ENCODE assay signal across 7 mouse cellular contexts in genomic region chr8:107436841-107437421, GRCm38 (mm10). TPM values are rescaled to one million over a fixed set of nuclear protein-coding genes. Genes with fewer than 3 reads are reported as not detected.
A peak's percentile ranks its signal among the peaks of the same experiment; 100 is the strongest.
DNase-seq lines count a peak whose midpoint lies in the region; ATAC-seq and TF ChIP-seq lines count a peak whose summit lies in the region.

No protein-coding gene starts in this region.

- H3K27ac ChIP-seq in ES-E14 (ENCODE audit: insufficient read depth, low read depth, low read length, poor library complexity, severe bottlenecking): peak overlapping the region; percentile 97; the same call in 1 of the 2 replicates
- H3K27ac ChIP-seq in lung, embryonic 14.5 days (ENCODE audit: low read depth): peak overlapping the region; percentile 93

- peak overlapping the region; percentile 81 for H3K9ac ChIP-seq in ES-E14 (ENCODE audit: insufficient read depth, low read depth, low read length, poor library complexity, severe bottlenecking)
- H3K9ac ChIP-seq in lung, embryonic 14.5 days: peak overlapping the region; percentile 86

- in situ Hi-C loops in ES-E14 (cut with MboI; ENCODE audit: low sequenced_read_pairs in 2 of 2, unreplicated experiment in 2 of 2): no loop called here

- H3K36me3 ChIP-seq in ES-E14 (ENCODE audit: control insufficient read depth, insufficient read depth, low read length, poor library complexity, severe bottlenecking): no peaks in the 10 kb centered on the region
- H3K36me3 ChIP-seq in lung, embryonic 14.5 days (ENCODE audit: insufficient read depth): no peaks in the 10 kb centered on the region

- ATAC-seq in erythroblast, adult 5-6 weeks (replicated peaks; ENCODE audit: low FRiP score, poor library complexity, severe bottlenecking): peak; percentile 84
- ATAC-seq in inflammation-experienced regulatory T-cells, adult 6 months: peak; percentile 38
- ATAC-seq in lung, embryonic 14.5 days (ENCODE audit: insufficient read depth): peak; percentile 43

- no peak for TF ChIP-seq CTCF in lung, embryonic 14.5 days (IDR thresholded peaks at IDR 0.05; ENCODE audit: low read depth)

- peaks cover 4 to 6% of the 10 kb centered on the region in 2 experiments; a peak in 2 of 4 replicates for H3K4me1 ChIP-seq in ES-E14 (ENCODE audit: control insufficient read depth in 2 of 2, insufficient read depth in 2 of 2, low read length in 2 of 2, poor library complexity in 1 of 2)
- no peaks in the 10 kb centered on the region for H3K4me1 ChIP-seq in lung, embryonic 14.5 days (ENCODE audit: insufficient read depth)

- DNase-seq in CD4-positive helper T cell, adult 2 months (ENCODE audit: low read depth, low spot score): peak; percentile 59
- no peak for DNase-seq in ES-E14 (ENCODE audit: low read depth, low spot score)
- peak; percentile 56 for DNase-seq in lung, embryonic 14.5 days
- DNase-seq in retina, postnatal 1 day: peak; percentile 24
- no peak for DNase-seq in layer of hippocampus, adult 11-12 months (ENCODE audit: low spot score)

- WGBS in lung, embryonic 14.5 days: 6% methylated on average over 16 of the region's 16 CpGs

- peak overlapping the region; percentile 83 for H3K4me2 ChIP-seq in lung, embryonic 14.5 days

- H3K9me3 ChIP-seq in ES-E14 (ENCODE audit: control insufficient read depth, insufficient read depth, low read depth, low read length): no peaks in the 10 kb centered on the region
- no peaks in the 10 kb centered on the region for H3K9me3 ChIP-seq in lung, embryonic 14.5 days (ENCODE audit: low read depth, low read length)

- no peaks in the 10 kb centered on the region for H3K27me3 ChIP-seq in lung, embryonic 14.5 days (ENCODE audit: insufficient read depth, low read length)

- peak overlapping the region; percentile 81 to 95 for H3K4me3 ChIP-seq in ES-E14 (ENCODE audit: insufficient read depth in 1 of 2, low read depth in 1 of 2, low read length in 2 of 2, poor library complexity in 1 of 2, severe bottlenecking in 1 of 2)
- H3K4me3 ChIP-seq in lung, embryonic 14.5 days (ENCODE audit: low read depth, low read length): peak overlapping the region; percentile 83

TF ChIP-seq in ES-E14, 5 proteins besides CTCF, POLR2A, EP300 and RAD21:
- no peak for TF ChIP-seq CHD2 (IDR thresholded peaks at IDR 0.05; ENCODE audit: low read depth, low read length)
- no peak; the same call in 1 of the 2 replicates for TF ChIP-seq HCFC1 (IDR thresholded peaks at IDR 0.05; ENCODE audit: borderline replicate concordance, insufficient read depth, low read length)
- no peak for TF ChIP-seq ZC3H11A (IDR thresholded peaks at IDR 0.05; ENCODE audit: borderline replicate concordance, low read depth, low read length)
- TF ChIP-seq MAFK (IDR thresholded peaks at IDR 0.05; ENCODE audit: insufficient read depth, low read depth, low read length): no peak
- TF ChIP-seq ZNF384 (IDR thresholded peaks at IDR 0.05; ENCODE audit: low read depth, low read length): peak; percentile 89

RNA-seq across cellular contexts. Expression of gene Wwp2, which starts 0.8 kb away (rescaled TPM):
- 49.2 and 51.8 TPM in 2 replicates for total RNA-seq in ES-E14 (2012; rRNA removed)
- 114 and 130 TPM in 2 replicates for total RNA-seq in erythroblast, adult 5-6 weeks (2015; ENCODE audit: low replicate concordance)
- total RNA-seq in erythroblast, adult 5-6 weeks (2017; ENCODE audit: low replicate concordance): 192 and 196 TPM in 2 replicates
- 100 to 1,000 TPM in 2 of 3 experiments, 10 to 100 TPM in 1; 95.1 to 126 (median 115) TPM for polyA plus RNA-seq in inflammation-experienced regulatory T-cells, adult 6 months (2017; shearing (Covaris generic))
- 47.7 and 48.2 TPM in 2 replicates for polyA plus RNA-seq in lung, embryonic 14.5 days (2014; fragmentation: Nextera tagmentation; extraction: Ambion mirVana)

RNA-seq across cellular contexts. Expression of gene Nob1, which starts 12.1 kb away (rescaled TPM):
- 81.8 and 85.5 TPM in 2 replicates for total RNA-seq in ES-E14 (2012; rRNA removed)
- total RNA-seq in erythroblast, adult 5-6 weeks (2015; ENCODE audit: low replicate concordance): 6.5 and 8.2 TPM in 2 replicates
- 2.0 and 6.4 TPM in 2 replicates for total RNA-seq in erythroblast, adult 5-6 weeks (2017; ENCODE audit: low replicate concordance)
- polyA plus RNA-seq in inflammation-experienced regulatory T-cells, adult 6 months (2017; shearing (Covaris generic)): 10 to 100 TPM; 46.3 to 77.0 (median 59.8) TPM
- polyA plus RNA-seq in lung, embryonic 14.5 days (2014; fragmentation: Nextera tagmentation; extraction: Ambion mirVana): 73.9 and 82.0 TPM in 2 replicates

RNA-seq across cellular contexts. Expression of gene Nqo1, which starts 33.9 kb away (rescaled TPM):
- 9.4 and 12.7 TPM in 2 replicates for total RNA-seq in ES-E14 (2012; rRNA removed)
- 10.2 and 15.0 TPM in 2 replicates for total RNA-seq in erythroblast, adult 5-6 weeks (2015; ENCODE audit: low replicate concordance)
- 10.7 and 17.1 TPM in 2 replicates for total RNA-seq in erythroblast, adult 5-6 weeks (2017; ENCODE audit: low replicate concordance)
- polyA plus RNA-seq in inflammation-experienced regulatory T-cells, adult 6 months (2017; shearing (Covaris generic)): 1 to 10 TPM in 1 of 3 experiments, under 1 TPM in 2; 0.50 to 5.3 (median 0.94) TPM
- 10.9 TPM in 2 replicates for polyA plus RNA-seq in lung, embryonic 14.5 days (2014; fragmentation: Nextera tagmentation; extraction: Ambion mirVana)

Comparison
In these comparisons a context has a peak if more than half of its experiments do, and no peak if none do; other contexts are left out.
1. DNase-seq: peak in CD4-positive helper T cell, adult 2 months (single experiment), lung, embryonic 14.5 days (single experiment) and retina, postnatal 1 day (single experiment); none in ES-E14 (single experiment) and layer of hippocampus, adult 11-12 months (single experiment).
2. Peak in every context shown above with its lines, with median percentiles within 50 percentile points of each other: ATAC-seq.